Mouse (Mus musculus): ENCODE data around the gene Mapkapk2. TPM values are rescaled to one million over a fixed set of nuclear protein-coding genes. Genes with fewer than 3 reads are reported as not detected.

The Mapkapk2 gene
- polyA plus RNA-seq, 1 experiment = 283 TPM

DNA sequence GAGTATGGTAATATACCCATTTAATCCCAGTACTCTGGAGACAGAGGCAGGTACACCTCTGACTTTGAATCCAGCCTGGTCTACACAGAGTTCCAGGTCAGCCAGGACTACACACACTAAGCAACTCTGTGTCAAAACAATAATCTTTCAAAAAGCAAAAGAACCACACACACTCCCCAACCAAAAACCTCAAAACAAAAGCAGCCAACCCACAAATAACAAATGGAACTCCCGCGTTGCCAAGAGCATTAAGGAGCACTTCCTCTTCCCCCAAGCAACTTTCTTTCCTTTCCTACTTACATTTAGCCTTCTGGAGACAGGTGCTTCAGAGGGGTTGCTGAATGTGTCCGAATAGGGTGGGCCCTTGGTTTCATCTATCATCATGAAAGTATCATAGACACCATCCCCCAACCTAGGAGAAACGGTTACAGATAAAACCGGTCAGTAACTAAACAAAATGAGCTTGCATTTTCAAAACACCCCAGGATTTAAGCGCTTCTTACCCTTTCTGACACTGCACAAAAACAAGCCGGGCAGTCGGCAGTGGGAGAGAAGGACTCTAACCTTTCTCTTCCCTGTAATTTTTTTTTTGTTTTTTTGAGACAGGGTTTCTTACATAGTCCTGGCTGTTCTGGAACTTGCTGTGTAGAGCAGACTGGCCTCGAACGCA, 38.5 kb upstream of the Mapkapk2 start:
- Histone ChIP-seq H3K4me3 (ENCODE audit: insufficient read depth, low read length) (peak overlapping the region; percentile 52), H3K27ac (ENCODE audit: insufficient read depth, low read depth, low read length) (peak overlapping the region; percentile 77), H3K4me1 (ENCODE audit: control insufficient read depth, insufficient read depth, low read length) (peaks cover 32% of the 10 kb centered on the region)
- no peak for TF ChIP-seq CTCF (IDR thresholded peaks at IDR 0.05; ENCODE audit: low read depth, low read length)
- TF ChIP-seq POLR2A (IDR thresholded peaks at IDR 0.05; ENCODE audit: borderline replicate concordance, low read depth, low read length) = no peak

DNA sequence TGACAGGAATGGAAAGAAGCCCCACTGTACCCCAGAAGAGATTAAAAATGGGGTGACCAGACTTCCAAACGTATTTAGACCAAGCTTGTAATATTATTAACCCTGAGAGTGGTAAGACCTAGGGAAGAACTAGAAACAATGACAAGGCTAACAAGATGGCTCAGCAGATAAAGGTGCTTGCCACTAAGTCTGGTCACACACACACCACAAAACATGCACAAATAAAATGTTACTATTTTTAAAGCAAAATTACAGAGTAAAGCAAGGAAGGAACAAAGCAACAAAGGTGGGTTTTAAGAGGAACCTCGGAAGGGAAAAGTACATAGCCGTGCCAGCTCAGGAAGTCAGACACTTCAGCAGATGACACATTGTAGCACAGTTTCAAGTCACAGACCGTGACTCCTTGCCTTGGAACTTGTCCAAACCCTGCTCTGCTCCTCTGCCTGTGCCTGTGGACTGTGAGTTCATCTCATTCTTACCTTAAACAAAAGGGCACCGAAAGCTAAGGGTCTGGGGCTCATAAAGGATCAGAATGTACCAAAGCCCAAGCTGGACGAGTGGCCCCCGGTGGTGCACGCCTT, 37.4 kb upstream of the Mapkapk2 start:
- Histone ChIP-seq H3K27ac (ENCODE audit: insufficient read depth, low read depth, low read length) (peak overlapping the region; percentile 77), H3K4me3 (ENCODE audit: insufficient read depth, low read length) (peak overlapping the region; percentile 42), H3K4me1 (ENCODE audit: control insufficient read depth, insufficient read depth, low read length) (peaks cover 24% of the 10 kb centered on the region)
- TF ChIP-seq CTCF (IDR thresholded peaks at IDR 0.05; ENCODE audit: low read depth, low read length) (no peak), POLR2A (IDR thresholded peaks at IDR 0.05; ENCODE audit: borderline replicate concordance, low read depth, low read length) (no peak)

DNA sequence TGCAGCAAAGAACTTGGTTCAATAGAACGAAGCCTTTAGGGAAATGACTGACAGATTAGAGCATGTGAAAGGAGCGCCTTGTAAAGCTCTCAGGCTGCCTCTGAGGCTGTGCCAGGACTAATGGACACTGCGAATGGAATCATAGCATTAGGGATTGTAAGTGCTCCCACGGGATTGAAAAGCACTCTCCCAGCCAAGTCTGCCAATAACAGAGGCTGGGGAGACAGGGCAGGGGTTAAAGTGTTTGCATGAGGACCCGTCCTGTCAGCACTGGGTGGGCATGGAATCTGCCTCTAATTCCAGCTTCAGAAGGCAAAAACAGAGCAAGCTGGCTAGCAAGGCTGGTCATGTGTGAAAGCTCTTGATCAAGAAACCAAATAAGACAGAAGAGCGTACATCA, 36.6 kb upstream of the Mapkapk2 start:
- TF ChIP-seq CTCF (IDR thresholded peaks at IDR 0.05; ENCODE audit: low read depth, low read length) = no peak
- no peak for TF ChIP-seq POLR2A (IDR thresholded peaks at IDR 0.05; ENCODE audit: borderline replicate concordance, low read depth, low read length)
- H3K27ac ChIP-seq (ENCODE audit: insufficient read depth, low read depth, low read length) = no peak overlapping the region
- H3K4me1 ChIP-seq (ENCODE audit: control insufficient read depth, insufficient read depth, low read length) = peaks cover 18% of the 10 kb centered on the region
- no peak overlapping the region for H3K4me3 ChIP-seq (ENCODE audit: insufficient read depth, low read length)

DNA sequence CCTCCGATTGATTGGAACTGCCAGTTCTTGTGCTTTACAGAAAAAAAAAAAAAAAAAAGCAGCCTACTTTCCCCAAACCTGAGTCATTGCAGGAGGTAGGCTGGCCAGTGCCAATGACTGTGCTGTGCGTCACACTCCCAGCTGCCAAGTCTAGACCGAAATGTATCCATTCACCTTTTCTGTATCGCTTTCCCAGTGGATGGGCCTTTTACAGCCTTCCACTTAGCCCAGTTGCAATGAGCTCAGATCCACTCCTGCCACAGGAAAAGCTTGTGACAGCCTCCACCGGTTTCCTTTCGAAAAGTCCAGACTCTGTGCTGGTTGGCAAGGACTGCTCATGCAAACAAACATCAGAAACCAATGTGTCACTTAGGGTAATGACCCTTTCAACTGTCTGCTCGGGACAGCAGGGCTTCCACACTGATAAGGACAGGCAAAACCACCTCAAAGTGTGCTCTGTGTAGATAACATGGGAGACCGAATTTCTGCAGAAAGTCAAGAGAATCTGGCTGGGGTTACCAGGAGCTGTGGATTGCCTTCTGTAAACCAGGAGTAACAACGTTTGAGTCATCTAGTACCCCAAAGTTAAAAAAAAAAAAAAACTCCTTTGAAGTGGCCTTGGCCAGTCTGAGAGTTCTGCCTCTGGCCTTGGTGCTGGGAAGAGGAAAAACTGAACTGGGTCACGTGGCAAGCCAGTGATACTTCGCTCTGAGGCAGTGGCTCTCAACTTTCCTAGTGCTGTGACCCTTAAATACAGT, 28.5 kb upstream of the Mapkapk2 start:
- H3K27ac ChIP-seq (ENCODE audit: insufficient read depth, low read depth, low read length) = no peak overlapping the region
- H3K4me1 ChIP-seq (ENCODE audit: control insufficient read depth, insufficient read depth, low read length) = no peaks in the 10 kb centered on the region
- no peak overlapping the region for H3K4me3 ChIP-seq (ENCODE audit: insufficient read depth, low read length)
- TF ChIP-seq CTCF (IDR thresholded peaks at IDR 0.05; ENCODE audit: low read depth, low read length) = no peak
- TF ChIP-seq POLR2A (IDR thresholded peaks at IDR 0.05; ENCODE audit: borderline replicate concordance, low read depth, low read length) = no peak

DNA sequence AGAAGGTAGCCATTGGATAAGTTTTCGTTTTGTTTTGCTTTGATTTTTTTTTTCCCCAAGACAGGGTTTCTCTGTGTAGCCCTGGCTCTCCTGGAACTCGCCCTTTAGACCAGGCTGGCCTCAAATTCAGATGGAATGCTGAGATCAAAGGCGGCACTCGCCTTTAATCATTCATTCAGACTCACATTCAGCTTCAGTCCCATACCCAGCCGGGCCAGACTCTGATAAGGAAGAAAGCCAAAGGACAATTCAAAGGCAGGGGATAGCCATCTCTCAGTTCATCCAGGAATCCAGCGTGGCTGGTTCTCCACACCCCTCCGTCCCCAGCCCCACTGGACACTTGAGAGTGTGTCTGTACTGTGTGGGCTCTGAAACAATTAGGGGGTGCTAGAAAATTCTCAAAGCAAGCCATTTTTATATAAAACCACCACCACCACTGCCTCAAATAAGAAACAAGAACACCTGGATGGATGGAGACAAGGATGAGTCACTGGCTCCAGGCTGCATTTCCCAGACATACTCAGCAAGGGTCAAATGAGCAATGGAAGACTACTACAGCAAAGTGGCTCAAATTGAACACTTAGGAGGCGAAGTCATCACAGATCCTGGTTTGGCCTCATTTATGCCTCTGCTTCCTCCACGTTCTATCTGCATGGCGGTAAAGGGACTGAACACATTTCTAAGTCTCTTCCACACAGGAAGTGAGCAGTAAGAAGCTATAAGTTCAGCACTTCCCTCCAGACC, 26.1 kb upstream of the Mapkapk2 start:
- H3K4me1 ChIP-seq (ENCODE audit: control insufficient read depth, insufficient read depth, low read length) = no peaks in the 10 kb centered on the region

DNA sequence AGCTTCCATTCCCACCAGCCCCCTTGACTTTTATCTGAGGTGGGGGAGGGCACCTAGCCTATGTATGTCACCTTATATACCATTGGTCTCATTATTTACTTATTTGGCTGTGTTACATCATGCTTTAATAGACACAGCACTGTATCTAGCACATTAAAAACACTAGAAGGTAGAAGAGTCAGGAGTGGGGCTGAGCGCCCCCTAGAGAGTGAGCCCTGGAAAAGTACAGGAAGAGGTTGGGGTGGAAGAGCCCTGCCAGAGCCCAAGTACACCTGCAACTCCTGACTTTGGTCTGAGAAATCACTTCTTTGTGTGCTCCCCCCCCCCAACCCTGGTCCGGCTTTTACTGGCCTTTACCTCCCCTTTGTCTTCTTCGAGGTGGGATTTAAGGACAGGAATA, 24.4 kb upstream of the Mapkapk2 start:
- TF ChIP-seq CTCF (IDR thresholded peaks at IDR 0.05; ENCODE audit: low read depth, low read length) (peak; percentile 50), POLR2A (IDR thresholded peaks at IDR 0.05; ENCODE audit: borderline replicate concordance, low read depth, low read length) (no peak)
- H3K4me3 ChIP-seq (ENCODE audit: insufficient read depth, low read length) = no peak overlapping the region
- no peaks in the 10 kb centered on the region for H3K4me1 ChIP-seq (ENCODE audit: control insufficient read depth, insufficient read depth, low read length)
- no peak overlapping the region for H3K27ac ChIP-seq (ENCODE audit: insufficient read depth, low read depth, low read length)

More for the DNA sequence above, 26.1 kb upstream of the Mapkapk2 start:
- Histone ChIP-seq H3K4me3 (ENCODE audit: insufficient read depth, low read length) (no peak overlapping the region), H3K27ac (ENCODE audit: insufficient read depth, low read depth, low read length) (no peak overlapping the region)
- TF ChIP-seq POLR2A (IDR thresholded peaks at IDR 0.05; ENCODE audit: borderline replicate concordance, low read depth, low read length) = no peak
- no peak for TF ChIP-seq CTCF (IDR thresholded peaks at IDR 0.05; ENCODE audit: low read depth, low read length)

DNA sequence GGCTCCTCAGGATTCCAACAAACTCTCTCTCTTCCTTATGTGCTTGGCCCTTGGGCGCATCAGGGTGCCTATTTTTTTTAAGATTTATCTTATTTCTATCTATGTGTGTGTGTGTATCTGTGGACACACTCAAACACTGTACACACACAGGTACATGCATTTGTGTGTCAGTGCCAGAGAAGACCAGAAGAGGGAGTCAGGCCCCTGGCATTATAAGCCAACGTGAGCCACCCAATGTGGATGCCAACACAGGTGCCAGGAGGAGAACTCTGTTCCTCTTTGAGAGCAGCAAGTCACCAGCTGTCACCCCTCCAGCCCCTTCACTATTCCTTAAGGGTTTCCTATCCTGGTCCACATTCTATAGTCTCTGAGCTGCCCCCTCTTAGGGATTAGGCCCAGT, 21.4 kb upstream of the Mapkapk2 start:
- Histone ChIP-seq H3K4me1 (ENCODE audit: control insufficient read depth, insufficient read depth, low read length) (peaks cover 12% of the 10 kb centered on the region), H3K27ac (ENCODE audit: insufficient read depth, low read depth, low read length) (no peak overlapping the region), H3K4me3 (ENCODE audit: insufficient read depth, low read length) (no peak overlapping the region)
- TF ChIP-seq CTCF (IDR thresholded peaks at IDR 0.05; ENCODE audit: low read depth, low read length) = peak; percentile 32
- TF ChIP-seq POLR2A (IDR thresholded peaks at IDR 0.05; ENCODE audit: borderline replicate concordance, low read depth, low read length) = no peak

DNA sequence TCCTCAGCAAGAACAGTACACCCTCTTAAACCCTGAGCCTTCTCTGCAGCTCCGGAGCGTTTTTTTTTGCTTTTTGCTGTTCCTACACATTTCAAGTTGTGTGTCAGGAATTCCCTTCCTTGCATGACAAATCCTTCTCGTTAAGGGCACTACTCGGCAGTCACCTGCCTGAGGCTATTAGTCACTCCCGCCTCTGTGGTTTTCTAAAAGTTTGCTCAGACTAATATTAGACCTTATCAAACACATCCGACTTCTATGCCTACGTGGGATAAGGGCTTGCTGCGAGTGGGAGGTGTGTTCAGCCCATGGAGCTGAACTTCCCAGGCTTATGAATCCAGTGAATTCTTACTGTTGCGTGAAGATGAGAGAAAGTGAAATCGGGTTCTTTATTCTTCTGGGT, 20.9 kb upstream of the Mapkapk2 start:
- Histone ChIP-seq H3K4me1 (ENCODE audit: control insufficient read depth, insufficient read depth, low read length) (peaks cover 17% of the 10 kb centered on the region), H3K27ac (ENCODE audit: insufficient read depth, low read depth, low read length) (no peak overlapping the region), H3K4me3 (ENCODE audit: insufficient read depth, low read length) (no peak overlapping the region)
- no peak for TF ChIP-seq CTCF (IDR thresholded peaks at IDR 0.05; ENCODE audit: low read depth, low read length)

DNA sequence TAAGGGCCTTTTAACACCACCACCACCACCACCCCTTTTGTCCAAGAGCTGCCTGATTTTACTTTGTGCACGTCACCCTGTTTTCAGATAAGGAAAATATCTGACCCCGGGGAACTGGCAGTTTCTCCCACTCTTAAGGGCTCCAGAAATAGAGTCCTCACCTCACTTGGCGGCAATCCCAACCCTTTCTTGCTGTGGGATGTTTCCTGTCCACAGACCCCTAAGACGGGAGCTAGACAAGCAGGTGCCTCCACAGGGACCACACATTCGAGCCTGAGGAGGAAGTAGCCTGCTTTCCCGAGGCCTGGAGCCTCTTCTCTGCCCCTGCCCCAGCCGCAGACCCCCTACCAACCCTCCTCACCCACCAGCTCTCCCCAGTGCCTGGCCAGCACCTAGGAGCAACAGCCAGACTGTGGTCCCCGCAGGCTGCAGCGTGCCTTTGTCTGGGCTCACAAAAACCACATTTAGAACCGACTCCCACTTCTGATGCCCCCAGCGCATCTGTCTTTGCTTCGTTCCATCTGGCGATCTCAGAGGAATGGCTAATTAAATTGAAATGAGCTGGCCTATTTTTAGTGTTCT, 18.9 kb upstream of the Mapkapk2 start:
- no peak overlapping the region for H3K4me3 ChIP-seq (ENCODE audit: insufficient read depth, low read length)
- peaks cover 33% of the 10 kb centered on the region for H3K4me1 ChIP-seq (ENCODE audit: control insufficient read depth, insufficient read depth, low read length)
- TF ChIP-seq POLR2A (IDR thresholded peaks at IDR 0.05; ENCODE audit: borderline replicate concordance, low read depth, low read length) (no peak), CTCF (IDR thresholded peaks at IDR 0.05; ENCODE audit: low read depth, low read length) (no peak)
- no peak overlapping the region for H3K27ac ChIP-seq (ENCODE audit: insufficient read depth, low read depth, low read length)

All from bone marrow macrophage, adult 2 months (primary cell).